Mouse (Mus musculus) ovary, postnatal 14 days (tissue): Measurements from ENCODE around the gene Gm2244.
"Not testable (repeated sequence)": the region's sequence is repeated elsewhere in the genome, so short reads cannot be mapped to it uniquely, and the experiment has no call there.

Experiments used
- DNase-seq: peaks from one replicate; pipeline ENCODE4 v3.0.0; 2022; ENCODE audit warnings: low spot score

The Gm2244 gene

GRCm38 (mm10) chr14:19549863-19550262, at the start of gene Gm2244:
Gene Gm2244, minus strand, starts transcription at chr14:19549963.
- DNase-seq, result not testable (repeated sequence)

- DNase-seq, result not testable (repeated sequence)
Observed at GRCm38 (mm10) chr14:19584804-19585667, 35.3 kb upstream of the Gm2244 start, which contains the start of gene Gm2237. Gene Gm2237, minus strand, starts transcription at chr14:19585135.
